8 mouse cellular contexts compared by ENCODE assay signal in genomic region chr2:29889991-29890833, GRCm38 (mm10). TPM values are rescaled to one million over a fixed set of nuclear protein-coding genes. Genes with fewer than 3 reads are reported as not detected.
DNase-seq lines count a peak whose midpoint lies in the region; ATAC-seq and TF ChIP-seq lines count a peak whose summit lies in the region.

No protein-coding gene starts in this region.

- TF ChIP-seq CTCF in cerebellum, adult 2 months (IDR thresholded peaks at IDR 0.05; ENCODE audit: borderline replicate concordance, insufficient read depth, low read depth, low read length), result peak; percentile 43; the same call in 1 of the 2 replicates
- peak; percentile 49 for TF ChIP-seq CTCF in forebrain, postnatal 0 days (IDR thresholded peaks at IDR 0.05; ENCODE audit: low read depth)
- peak; percentile 68 for TF ChIP-seq CTCF in lung, embryonic 14.5 days (IDR thresholded peaks at IDR 0.05; ENCODE audit: low read depth)
- TF ChIP-seq CTCF in olfactory bulb, adult 2 months (IDR thresholded peaks at IDR 0.05; ENCODE audit: insufficient read depth, low read depth, low read length), result peak; percentile 13; the same call in 1 of the 2 replicates

- peak; percentile 31; the same call in 1 of the 2 replicates for TF ChIP-seq POLR2A in cerebellum, adult 2 months (IDR thresholded peaks at IDR 0.05; ENCODE audit: borderline replicate concordance, insufficient read depth, low read length)
- no peak; the same call in 1 of the 2 replicates for TF ChIP-seq POLR2A in olfactory bulb, adult 2 months (IDR thresholded peaks at IDR 0.05; ENCODE audit: insufficient read depth, low read depth, low read length)

- H3K9me3 ChIP-seq in forebrain, postnatal 0 days (ENCODE audit: low read length), result no peaks in the 10 kb centered on the region
- H3K9me3 ChIP-seq in lung, embryonic 14.5 days (ENCODE audit: low read depth, low read length), result no peaks in the 10 kb centered on the region

- peaks cover 33% of the 10 kb centered on the region for H3K36me3 ChIP-seq in forebrain, postnatal 0 days (ENCODE audit: insufficient read depth)
- peaks cover 38% of the 10 kb centered on the region for H3K36me3 ChIP-seq in lung, embryonic 14.5 days (ENCODE audit: insufficient read depth)

- no peaks in the 10 kb centered on the region for H3K27me3 ChIP-seq in cerebellum, adult 2 months (ENCODE audit: control insufficient read depth, insufficient read depth, low read length)
- no peaks in the 10 kb centered on the region for H3K27me3 ChIP-seq in forebrain, postnatal 0 days (ENCODE audit: insufficient read depth, low read length)
- no peaks in the 10 kb centered on the region for H3K27me3 ChIP-seq in lung, embryonic 14.5 days (ENCODE audit: insufficient read depth, low read length)

- H3K4me1 ChIP-seq in cerebellum, adult 2 months (ENCODE audit: control insufficient read depth, insufficient read depth, low read length), result peaks cover 17% of the 10 kb centered on the region
- H3K4me1 ChIP-seq in forebrain, postnatal 0 days (ENCODE audit: insufficient read depth), result 0 out of 2 replicates have a peak, but pooled peaks cover 9% of the 10 kb centered on the region
- H3K4me1 ChIP-seq in lung, embryonic 14.5 days (ENCODE audit: insufficient read depth), result peaks cover 7% of the 10 kb centered on the region; the same call in 1 of the 2 replicates
- peaks cover 20% of the 10 kb centered on the region for H3K4me1 ChIP-seq in olfactory bulb, adult 2 months (ENCODE audit: control insufficient read depth, insufficient read depth, low read length)

- peak; percentile 77 for DNase-seq in MEL-GATA-1-ER (ENCODE audit: extremely low read depth, low read depth)
- DNase-seq in cerebellum, adult 2 months, result peak; percentile 94
- peak; percentile 68 for DNase-seq in forebrain, postnatal 0 days
- peak; percentile 85 for DNase-seq in heart, postnatal 4 days
- peak; percentile 78 to 84 for DNase-seq in layer of hippocampus, adult 8-10 months (ENCODE audit: low spot score in 2 of 2)
- peak; percentile 91 for DNase-seq in lung, embryonic 14.5 days
- DNase-seq in thymus, adult 18-20 months, result peak; percentile 58 to 68

- peak overlapping the region; percentile 67 for H3K4me2 ChIP-seq in forebrain, postnatal 0 days (ENCODE audit: low read depth)
- peak overlapping the region; percentile 95 for H3K4me2 ChIP-seq in lung, embryonic 14.5 days

- whole genome bisulfite sequencing in cerebellum, adult 2 months, result under 1% methylated on average over 52 of the region's 61 CpGs
- WGBS in forebrain, postnatal 0 days, result under 1% methylated on average over 53 of the region's 61 CpGs
- WGBS in lung, embryonic 14.5 days, result under 1% methylated on average over 61 of the region's 61 CpGs
- WGBS in olfactory bulb, adult 2 months, result under 1% methylated on average over 61 of the region's 61 CpGs

- H3K4me3 ChIP-seq in cerebellum, adult 2 months (replicated peaks; ENCODE audit: insufficient read depth, low read depth, low read length), result peak overlapping the region; percentile 71
- peak overlapping the region; percentile 87 for H3K4me3 ChIP-seq in forebrain, postnatal 0 days (ENCODE audit: low read depth, low read length)
- peak overlapping the region; percentile 100 for H3K4me3 ChIP-seq in lung, embryonic 14.5 days (ENCODE audit: low read depth, low read length)
- H3K4me3 ChIP-seq in olfactory bulb, adult 2 months (ENCODE audit: insufficient read depth, low read depth, low read length), result peak overlapping the region; percentile 76

- peak overlapping the region; percentile 89 for H3K9ac ChIP-seq in forebrain, postnatal 0 days
- peak overlapping the region; percentile 94 for H3K9ac ChIP-seq in lung, embryonic 14.5 days

- peak; percentile 84 for ATAC-seq in forebrain, postnatal 0 days
- peak; percentile 95 for ATAC-seq in lung, embryonic 14.5 days (ENCODE audit: insufficient read depth)

- peak overlapping the region; percentile 73 for H3K27ac ChIP-seq in cerebellum, adult 2 months (ENCODE audit: insufficient read depth, low read length)
- H3K27ac ChIP-seq in forebrain, postnatal 0 days (ENCODE audit: low read depth, low read length), result peak overlapping the region; percentile 83
- peak overlapping the region; percentile 91 for H3K27ac ChIP-seq in lung, embryonic 14.5 days (ENCODE audit: low read depth)
- no peak overlapping the region for H3K27ac ChIP-seq in olfactory bulb, adult 2 months (ENCODE audit: insufficient read depth, low read depth, low read length)

RNA-seq across cellular contexts. Expression of gene Odf2, which starts 1.2 kb away (rescaled TPM):
- 264 and 287 TPM in 2 replicates for polyA plus RNA-seq in cerebellum, adult 2 months (2012; rRNA removed)
- total RNA-seq in forebrain, postnatal 0 days (2014; rRNA removed), result 103 and 109 TPM in 2 replicates
- polyA plus RNA-seq in forebrain, postnatal 0 days (2015; fragmentation: Nextera tagmentation; extraction: Ambion mirVana), result 40.3 and 60.8 TPM in 2 replicates
- total RNA-seq in heart, postnatal 4 days (2021), result 10 to 100 TPM; 44.8 to 52.4 TPM
- total RNA-seq in layer of hippocampus, adult 8-10 months (2022), result 100 to 1,000 TPM; 104 to 124 (median 114) TPM
- 64.2 and 73.1 TPM in 2 replicates for polyA plus RNA-seq in lung, embryonic 14.5 days (2014; fragmentation: Nextera tagmentation; extraction: Ambion mirVana)
- polyA plus RNA-seq in olfactory bulb, adult 2 months (2012; ENCODE audit: insufficient read depth, insufficient read length, low replicate concordance, missing spikeins), result 472 TPM in 1 of 2 replicates, not detected in the other

RNA-seq across cellular contexts. Expression of gene Cercam, which starts 21.2 kb away (rescaled TPM):
- 30.4 and 38.2 TPM in 2 replicates for polyA plus RNA-seq in cerebellum, adult 2 months (2012; rRNA removed)
- total RNA-seq in forebrain, postnatal 0 days (2014; rRNA removed), result 13.6 and 16.9 TPM in 2 replicates
- 10.8 and 14.1 TPM in 2 replicates for polyA plus RNA-seq in forebrain, postnatal 0 days (2015; fragmentation: Nextera tagmentation; extraction: Ambion mirVana)
- total RNA-seq in heart, postnatal 4 days (2021), result 10 to 100 TPM; 13.4 to 13.9 TPM
- 10 to 100 TPM; 12.7 to 15.2 (median 13.8) TPM for total RNA-seq in layer of hippocampus, adult 8-10 months (2022)
- polyA plus RNA-seq in lung, embryonic 14.5 days (2014; fragmentation: Nextera tagmentation; extraction: Ambion mirVana), result 11.0 and 12.0 TPM in 2 replicates
- polyA plus RNA-seq in olfactory bulb, adult 2 months (2012; ENCODE audit: insufficient read depth, insufficient read length, low replicate concordance, missing spikeins), result not detected in 2 replicates

RNA-seq across cellular contexts. Expression of gene Gle1, which starts 45.0 kb away (rescaled TPM):
- 72.7 and 74.7 TPM in 2 replicates for polyA plus RNA-seq in cerebellum, adult 2 months (2012; rRNA removed)
- 52.7 and 57.4 TPM in 2 replicates for total RNA-seq in forebrain, postnatal 0 days (2014; rRNA removed)
- polyA plus RNA-seq in forebrain, postnatal 0 days (2015; fragmentation: Nextera tagmentation; extraction: Ambion mirVana), result 55.2 and 62.3 TPM in 2 replicates
- 10 to 100 TPM; 25.9 to 26.8 TPM for total RNA-seq in heart, postnatal 4 days (2021)
- total RNA-seq in layer of hippocampus, adult 8-10 months (2022), result 10 to 100 TPM; 42.5 to 49.2 (median 44.9) TPM
- polyA plus RNA-seq in lung, embryonic 14.5 days (2014; fragmentation: Nextera tagmentation; extraction: Ambion mirVana), result 59.0 and 64.0 TPM in 2 replicates
- not detected in 2 replicates for polyA plus RNA-seq in olfactory bulb, adult 2 months (2012; ENCODE audit: insufficient read depth, insufficient read length, low replicate concordance, missing spikeins)

Comparison
In these comparisons a context has a peak if more than half of its experiments do, and no peak if none do; other contexts are left out.
1. CTCF ChIP-seq: peak in every context shown above with its lines; median percentile 68 in lung, embryonic 14.5 days; 49 in forebrain, postnatal 0 days; 43 in cerebellum, adult 2 months; 13 in olfactory bulb, adult 2 months.
2. RNA of gene Cercam, which starts 21.2 kb away (polyA plus RNA-seq): 30.4 to 38.2 TPM in cerebellum, adult 2 months, 10.8 to 14.1 TPM in forebrain, postnatal 0 days and 11.0 to 12.0 TPM in lung, embryonic 14.5 days; not detected in olfactory bulb, adult 2 months; every median in the first group is over 10 times any median in the second.
3. RNA of gene Gle1, which starts 45.0 kb away (polyA plus RNA-seq): 72.7 to 74.7 TPM in cerebellum, adult 2 months, 59.0 to 64.0 TPM in lung, embryonic 14.5 days and 55.2 to 62.3 TPM in forebrain, postnatal 0 days; not detected in olfactory bulb, adult 2 months; every median in the first group is over 10 times any median in the second.
4. Peak in every context shown above with its lines, with median percentiles within 50 percentile points of each other: DNase-seq and H3K4me3 ChIP-seq.